Mouse (Mus musculus): Measurements from ENCODE around the gene Hjurp. TPM values are rescaled to one million over a fixed set of nuclear protein-coding genes. Genes with fewer than 3 reads are reported as not detected.

The Hjurp gene
- polyA plus RNA-seq, 2 experiments from 2014 or later, result 56.6 to 72.9 TPM

DNA sequence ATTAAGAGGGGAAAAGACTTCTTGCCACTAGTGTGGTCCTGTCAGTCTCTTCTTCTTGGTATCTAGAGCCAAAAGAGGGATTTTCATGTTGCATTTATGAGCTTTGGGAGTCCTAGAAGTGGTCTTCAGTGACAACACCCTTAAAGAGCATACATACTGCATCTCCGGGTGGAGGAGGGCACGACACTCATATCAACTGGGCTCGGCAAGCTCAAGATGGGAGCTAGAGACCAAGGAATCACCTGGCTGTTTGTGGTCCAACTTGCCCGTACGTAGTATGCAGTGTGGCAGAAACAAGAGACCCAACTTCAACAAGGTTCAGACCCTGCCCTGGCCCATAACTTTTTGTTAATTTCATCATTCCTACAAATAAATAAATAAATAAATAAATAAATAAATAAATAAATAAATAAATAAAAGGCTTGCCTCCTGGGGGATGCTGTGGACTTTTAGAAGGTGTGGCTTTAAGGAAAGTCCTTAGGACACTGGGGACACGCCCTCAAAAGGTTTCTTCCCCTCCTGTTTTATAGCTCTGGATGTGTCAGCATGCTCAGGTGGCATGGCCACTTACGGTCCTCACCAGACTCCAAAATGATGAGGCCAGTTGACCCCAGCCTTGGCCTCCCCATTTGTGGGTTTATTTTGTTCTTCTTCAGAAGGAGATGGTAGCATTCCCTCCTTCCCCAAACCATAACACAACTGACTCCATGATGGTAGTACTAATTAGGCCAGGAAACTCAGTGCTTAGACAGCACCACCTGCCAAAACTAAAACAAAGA, 20.2 kb upstream of the Hjurp start:
- ATAC-seq, result no peak

DNA sequence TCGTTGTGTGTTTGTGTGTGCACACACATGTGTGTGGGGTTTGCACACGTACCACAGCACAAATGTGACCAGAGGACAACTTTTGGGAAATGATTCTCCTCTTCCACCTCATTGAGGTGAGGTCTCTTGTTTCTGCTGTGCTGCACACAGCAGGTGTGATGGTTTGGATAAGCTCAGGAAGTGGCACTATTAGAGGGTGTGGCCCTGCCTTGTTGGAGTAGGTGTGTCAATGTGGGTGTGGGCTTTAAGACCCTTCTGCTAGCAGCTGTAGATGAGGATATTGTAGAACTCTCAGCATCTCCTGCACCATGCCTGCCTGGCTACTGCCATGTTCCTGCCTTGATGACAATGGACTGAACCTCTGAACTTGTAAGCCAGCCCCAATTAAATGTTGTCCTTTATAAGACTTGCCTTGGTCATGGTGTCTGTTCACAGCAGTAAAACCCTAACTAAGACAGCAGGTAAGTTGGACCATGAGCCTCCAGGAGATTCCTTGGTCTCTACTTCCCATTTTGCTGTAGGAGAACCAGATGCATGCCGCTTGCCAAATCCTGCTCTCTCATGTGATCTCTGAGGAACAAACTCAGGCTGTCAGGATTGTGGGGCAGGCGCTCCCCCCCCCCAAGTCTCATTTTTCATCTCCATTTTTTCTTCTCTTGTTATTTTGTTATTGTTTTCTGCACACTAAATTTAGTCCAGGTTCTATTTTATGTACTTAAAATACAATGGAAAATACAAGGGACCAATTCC, 18.9 kb upstream of the Hjurp start:
- no peak for ATAC-seq

DNA sequence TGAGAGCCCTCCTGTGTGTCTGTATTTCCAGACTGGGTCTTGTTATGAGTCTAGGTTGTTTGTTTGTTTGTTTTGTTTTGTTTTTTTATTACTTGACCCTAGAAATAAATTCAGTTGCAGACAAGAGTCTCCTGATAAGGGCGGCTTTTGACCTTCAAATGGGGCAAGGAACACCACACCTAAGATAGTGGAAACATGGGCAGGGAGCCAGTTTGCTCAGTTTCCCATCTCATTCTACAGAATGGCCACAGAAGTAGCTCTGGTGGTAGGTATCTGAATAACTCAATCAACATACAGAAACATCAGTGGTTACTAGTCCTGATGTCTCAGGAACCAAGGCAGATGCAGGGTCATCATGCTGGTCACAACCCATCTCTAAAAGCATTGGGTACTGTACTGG, 17.2 kb upstream of the Hjurp start:
- ATAC-seq, result no peak

DNA sequence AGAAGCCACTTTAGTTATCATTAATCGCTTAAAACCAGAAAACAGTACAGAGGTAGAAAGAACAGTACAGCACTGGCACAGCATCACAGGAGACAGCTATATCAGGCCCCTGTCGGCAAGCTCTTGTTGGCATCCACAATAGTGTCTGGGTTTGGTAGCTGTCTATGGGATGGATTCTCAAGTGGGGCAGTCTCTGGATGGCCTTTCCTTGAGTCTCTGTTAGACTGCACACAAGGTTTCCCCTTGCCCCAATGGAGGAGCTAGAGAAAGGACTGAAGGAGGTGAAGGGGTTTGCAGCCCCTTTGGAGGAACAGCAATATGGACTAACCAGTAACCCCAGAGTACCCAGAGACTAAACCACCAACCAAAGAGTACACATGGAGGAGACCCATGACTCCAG, 14.6 kb upstream of the Hjurp start:
- no peak for ATAC-seq

DNA sequence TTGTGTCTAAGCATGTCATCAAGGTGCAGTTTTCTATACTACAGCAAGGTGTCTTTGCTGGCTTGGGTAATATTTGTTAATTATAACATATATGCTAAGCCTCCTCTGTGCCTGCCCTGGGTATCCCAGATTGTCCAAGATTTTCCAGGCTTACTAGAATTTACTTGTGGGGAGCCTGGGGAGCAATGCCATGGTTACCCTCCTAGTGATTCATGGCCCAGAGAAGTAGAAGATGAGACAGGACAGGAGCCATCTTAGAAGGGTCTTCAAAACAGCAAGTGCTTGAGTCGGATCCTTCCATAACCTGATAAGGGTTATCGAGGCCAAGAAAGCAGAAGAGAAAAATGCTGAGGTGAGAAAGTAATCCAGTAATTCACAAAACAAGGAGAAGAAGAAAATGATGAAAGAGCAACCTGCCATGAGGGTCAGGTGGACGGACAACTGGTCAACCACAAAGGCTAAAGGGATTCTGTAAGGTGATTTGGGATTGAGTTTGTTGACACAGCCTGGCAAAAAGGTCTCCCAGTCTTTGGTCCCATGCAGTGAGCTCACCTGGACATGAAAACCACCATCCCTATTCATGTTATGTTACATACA, 14.1 kb upstream of the Hjurp start:
- ATAC-seq, result no peak

DNA sequence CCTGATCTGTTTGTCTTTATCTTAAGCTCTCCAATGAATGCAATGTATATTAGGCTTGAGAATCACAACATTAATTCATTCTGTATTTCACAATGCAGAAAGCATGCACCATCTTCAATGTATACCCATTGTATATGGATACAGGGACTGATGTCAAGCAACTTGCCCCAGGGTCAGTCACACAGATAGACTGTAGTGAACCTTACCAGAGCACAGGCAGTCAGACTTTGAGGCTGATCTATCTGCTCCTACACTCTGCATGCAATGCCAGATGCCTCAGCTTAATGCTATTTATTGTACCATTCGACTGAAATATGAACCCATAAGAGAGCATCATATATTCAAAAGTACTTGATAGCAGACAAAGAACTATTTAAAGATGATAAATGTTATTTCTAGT, 13.1 kb upstream of the Hjurp start:
- no peak for ATAC-seq

DNA sequence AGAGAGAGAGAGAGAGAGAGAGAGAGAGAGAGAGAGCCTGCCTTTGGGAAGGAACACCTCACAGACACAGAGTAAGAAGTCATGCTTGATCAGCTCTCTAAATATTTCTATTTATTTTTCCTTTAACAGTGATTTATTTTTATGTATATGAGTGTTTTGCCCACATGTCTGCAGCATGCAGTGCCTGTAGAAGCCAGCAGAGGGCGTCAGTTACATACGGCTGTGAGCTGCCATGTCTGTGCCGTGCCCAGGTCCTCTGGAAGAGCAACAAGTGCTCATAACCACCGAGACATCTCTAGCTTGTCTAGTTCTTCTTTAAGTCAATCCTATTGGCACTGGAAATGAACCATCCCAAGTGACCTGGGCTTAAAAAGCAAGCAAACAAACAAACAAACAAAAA, 12.5 kb upstream of the Hjurp start:
- peak; percentile 38 for ATAC-seq

DNA sequence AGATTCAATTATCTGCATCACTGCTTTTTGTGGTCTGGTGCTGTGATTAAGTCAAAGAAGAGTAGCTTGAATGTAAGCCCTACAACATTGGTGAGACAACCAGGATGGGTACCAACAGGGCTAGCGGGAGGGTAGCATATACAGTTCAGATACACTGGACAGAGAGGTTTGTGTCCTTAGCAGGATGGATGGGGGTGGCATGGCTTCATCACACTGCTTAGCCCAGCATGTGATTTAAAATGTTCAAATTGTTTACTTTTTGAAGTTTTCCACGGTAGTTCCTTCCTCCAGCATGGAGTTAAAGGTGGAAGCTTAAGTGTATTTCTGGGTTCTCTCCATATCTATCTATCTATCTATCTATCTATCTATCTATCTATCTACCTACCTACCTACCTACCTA, 11.7 kb upstream of the Hjurp start:
- ATAC-seq, result no peak

DNA sequence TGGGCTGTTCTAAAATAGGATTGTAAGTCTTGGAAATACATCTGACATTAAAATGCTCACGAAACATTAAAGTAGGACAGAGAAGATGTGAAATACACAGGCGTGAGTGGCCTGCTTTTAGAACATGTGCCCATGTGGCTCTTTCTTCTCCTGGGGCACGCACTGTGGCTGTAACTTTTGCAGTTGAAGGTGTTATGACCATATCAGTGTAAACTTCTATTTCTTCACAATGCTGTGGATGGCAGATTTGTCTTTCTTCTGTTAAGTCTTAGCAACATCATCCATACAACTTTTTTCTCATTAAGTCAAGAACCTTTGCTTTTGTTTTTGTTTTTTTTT, 11.3 kb upstream of the Hjurp start:
- no peak for ATAC-seq

DNA sequence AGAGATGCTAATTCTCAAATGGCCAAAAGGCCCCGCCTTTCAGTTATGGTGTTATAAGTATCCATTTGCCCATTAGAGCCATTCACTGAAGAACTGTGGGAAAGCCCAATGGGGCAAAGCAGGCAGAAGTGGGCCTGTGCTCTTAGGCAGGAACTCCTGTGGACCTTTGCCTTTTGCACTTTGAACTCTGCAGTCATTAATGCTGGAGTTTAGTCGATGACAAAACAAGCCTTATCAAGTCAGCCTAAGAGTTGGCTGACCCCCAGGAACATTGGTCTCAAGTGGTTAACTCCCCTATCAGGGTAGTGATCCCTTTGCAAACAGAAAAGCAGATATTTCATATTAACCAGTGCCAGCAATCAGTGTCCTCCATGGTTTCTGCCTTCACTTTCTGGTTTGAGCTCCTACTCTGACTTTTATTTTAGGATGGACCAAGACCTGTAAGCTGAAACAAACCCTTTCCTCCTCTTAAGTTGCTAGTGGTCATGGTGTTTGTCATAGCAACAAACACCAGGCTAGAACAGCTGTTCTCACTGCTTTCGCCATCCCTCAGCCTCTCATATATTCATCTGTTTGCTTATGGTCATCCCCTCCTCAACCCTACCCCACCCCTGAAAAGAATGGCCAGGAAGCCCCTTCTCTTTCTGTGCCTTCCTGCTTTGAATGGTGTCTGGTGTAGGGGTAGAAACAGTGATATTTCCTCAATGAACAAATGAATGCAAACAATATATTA, 10.8 kb upstream of the Hjurp start:
- no peak for ATAC-seq

DNA sequence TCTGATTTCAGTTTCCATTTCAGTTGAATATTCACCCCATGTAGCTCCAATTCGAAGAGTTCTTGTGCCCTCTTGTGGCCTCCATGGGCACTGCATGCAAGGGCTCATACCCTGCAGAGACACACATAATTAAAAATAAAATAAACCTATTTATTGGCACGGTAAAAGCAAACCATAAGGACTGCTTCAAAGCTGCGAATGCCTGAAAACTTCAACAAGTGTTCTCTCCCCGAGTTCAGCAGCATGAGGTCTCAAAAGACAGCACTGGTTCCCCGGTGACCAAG, 10.2 kb upstream of the Hjurp start:
- peak; percentile 66 for ATAC-seq

DNA sequence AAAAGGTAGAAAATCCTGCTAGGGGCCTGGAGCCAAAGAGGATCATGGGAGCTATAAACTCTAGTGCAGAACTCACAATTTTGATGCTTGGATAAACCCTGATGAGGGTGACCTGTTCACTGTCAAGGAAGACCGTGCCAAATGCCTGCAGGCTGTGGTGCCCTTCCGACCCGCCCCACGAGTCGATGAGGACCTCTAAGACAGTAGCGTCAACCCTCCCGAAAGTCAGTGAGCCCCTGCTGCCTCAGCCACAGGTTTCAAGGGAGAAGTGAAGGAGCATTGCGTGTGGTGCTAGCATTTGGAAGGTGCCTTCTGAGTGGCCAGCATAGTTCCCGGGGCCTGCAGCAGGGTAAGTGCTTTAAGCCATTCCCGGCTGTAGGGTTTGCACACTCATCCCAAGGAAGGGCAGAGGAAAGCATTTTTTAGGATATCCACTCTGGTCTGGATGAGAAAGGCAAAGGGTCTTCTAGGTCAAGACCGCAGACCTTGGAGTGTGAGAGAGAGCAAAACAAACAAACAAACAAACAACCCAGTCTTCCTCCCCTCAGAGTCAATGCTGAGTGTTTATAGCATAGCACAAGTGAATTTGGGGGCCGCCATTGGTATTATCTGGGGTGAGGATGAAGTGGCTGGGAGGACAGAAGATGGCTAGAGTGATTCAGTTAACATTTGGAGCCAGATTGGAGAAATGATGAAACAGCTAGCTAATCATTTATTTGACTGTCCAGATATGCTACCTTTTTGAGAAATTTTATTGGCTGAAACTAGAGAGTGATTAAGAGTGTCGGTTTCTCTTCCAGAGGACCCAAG, 9.7 kb upstream of the Hjurp start:
- peak; percentile 2 for ATAC-seq

DNA sequence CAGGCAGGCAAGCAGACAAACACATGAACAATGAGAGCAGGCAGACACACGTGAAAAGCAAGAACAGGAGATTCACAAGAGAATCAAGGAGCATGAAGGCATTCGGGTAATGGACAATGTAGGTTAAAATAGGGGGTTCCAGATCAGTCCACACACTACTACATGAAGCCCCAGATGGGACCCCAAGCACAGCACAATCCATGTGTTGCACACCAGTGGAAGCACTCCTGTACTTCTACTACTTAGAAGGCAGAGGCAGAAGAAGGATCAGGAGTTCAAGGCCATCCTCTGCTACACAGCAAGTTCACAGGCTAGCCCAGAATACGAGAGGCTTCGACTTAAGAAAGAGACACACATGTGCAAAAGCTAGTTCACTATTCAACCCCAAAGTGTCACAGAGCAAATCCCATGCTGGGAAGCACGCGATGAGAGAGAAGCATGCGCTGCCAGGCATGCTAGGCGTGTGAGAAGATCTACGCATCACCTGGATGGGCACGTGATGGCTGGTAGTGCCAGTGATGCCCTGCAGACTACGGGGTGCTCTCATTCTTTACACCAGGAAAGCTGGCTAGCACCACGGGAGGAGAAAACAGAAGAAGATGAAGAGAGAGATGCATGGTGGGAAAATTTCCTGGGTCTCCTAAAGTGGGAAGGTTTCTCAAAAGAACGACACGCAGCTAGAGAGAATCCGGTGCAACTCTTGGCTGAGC, 8.9 kb upstream of the Hjurp start:
- no peak for ATAC-seq

DNA sequence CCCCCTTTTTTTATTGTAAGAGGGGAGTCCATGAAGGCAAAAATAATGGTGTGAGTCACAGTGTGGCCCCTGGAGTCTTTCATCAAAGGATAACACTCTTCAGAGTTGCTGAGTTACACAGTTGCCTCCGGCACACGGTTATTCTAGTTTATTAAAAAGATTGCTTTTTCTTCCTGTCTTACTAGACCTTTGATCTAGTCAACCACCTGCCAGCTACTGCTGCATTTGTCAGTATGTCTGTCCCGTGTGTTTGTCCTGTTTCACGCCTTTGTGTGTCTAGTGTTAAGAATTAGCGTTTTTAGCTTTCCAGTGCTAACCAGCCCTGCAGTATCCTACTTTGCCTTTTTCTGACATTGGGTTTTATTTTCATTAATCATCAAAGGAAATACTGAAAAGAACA, 8.2 kb upstream of the Hjurp start:
- ATAC-seq, result no peak

DNA sequence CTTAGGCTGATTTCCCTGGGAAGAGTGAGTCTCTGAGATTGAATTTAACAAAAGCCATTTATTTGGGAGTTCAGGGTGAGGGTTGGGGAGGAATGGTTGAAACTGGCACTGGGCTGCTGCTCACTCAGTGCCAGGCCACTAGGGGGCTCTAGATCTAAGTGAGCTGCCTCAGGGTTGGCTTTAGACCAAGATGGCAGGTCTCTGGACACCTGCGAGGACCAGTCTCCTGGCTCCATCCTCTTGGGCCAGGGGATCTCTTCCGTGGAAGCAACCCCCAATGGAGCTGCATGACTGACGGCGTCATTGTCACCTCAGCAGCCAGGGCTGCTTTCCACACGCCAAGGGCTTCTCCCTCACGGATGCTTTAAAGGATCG, 7.5 kb upstream of the Hjurp start:
- no peak for ATAC-seq

DNA sequence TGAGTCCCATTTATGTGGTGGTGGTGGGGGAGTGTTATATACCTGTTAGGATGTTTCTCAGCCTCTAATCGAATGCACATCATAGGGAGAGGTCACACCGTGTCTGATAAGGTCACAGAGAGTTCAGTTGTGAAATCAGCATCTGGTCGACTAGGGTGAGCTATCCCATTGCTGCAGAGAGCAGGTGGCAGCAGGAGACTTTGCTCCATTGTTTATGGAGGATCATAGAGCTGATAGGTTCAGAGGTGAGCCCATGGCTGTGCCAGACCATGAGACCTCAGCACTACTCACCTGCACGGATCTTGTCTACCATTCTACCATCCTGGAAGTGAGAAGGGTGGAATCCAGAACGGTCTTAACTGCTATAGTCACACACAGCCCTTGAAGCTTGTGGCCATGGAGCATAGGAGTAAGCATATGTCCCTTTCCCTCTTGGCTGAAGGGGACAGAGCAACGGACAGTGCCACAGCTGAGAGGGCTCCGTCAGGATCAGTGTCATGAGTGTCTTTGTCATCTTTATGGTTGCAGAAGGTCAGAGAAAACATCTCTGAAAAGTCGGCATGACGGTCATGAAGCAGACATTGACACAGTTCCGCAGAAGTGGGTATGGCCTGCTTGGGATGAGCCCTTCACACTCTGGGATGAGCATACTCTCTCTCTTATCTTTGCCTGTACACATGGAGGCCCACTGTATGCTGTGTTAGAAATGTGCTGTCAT, 7.0 kb upstream of the Hjurp start:
- no peak for ATAC-seq

DNA sequence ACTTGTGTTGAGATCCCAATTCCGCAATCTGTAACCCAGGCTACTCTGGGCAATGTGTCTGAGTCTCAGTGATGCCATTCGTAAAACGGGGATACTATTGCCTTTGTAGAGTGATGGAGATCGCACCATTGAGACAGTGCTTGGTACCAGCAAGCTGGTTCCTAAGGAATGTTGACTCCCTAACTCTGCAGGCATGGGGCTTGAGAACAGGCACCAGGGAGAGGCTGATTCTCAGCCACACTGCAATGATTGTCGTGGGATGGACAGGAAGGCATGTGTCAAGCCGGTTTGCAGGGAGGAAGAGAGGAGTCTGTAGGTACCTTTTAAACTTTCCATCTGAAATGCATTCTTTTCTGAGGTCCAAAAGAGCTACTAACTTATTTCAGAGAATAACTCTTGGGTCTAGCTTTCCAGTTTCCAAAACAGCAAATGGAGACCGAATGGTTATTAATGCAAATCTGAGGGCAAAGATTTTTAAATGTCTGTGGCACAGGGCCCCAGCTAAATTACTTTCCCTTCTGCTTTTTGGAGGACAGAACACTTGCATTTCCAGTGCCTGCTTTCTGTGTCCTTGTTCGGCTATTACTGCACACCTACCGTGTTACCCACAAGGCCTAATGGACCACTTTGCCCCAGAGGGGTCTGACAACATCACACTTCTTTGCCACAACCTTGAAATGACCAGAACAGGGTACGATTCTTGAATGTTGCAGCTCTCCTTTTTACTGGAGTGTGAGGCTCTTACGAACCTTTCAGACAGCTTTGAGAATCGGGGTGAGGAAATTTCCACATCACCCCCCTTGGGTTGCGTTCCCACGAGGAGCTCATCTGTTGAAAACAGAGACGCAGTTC, 6.2 kb upstream of the Hjurp start:
- no peak for ATAC-seq

DNA sequence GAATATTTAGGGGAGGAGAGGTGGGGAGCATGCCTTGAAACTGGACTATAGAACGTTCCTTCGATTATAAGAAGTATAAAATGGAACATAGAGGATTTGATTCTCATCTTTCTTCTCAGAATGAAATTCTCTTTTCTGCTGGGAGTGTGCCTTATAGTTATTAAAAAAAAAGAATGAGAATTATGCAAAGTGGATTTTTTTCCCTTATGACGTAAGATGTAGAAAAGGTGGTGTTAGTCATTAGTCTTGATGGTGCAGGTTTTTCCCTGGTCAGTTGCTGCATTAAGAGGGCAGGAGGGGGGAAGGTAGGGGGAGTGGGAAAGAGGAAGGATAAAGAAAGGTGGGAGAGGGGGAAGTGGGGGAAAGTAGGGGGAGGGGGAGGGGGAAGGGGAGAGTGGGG, 4.9 kb upstream of the Hjurp start:
- no peak for ATAC-seq

DNA sequence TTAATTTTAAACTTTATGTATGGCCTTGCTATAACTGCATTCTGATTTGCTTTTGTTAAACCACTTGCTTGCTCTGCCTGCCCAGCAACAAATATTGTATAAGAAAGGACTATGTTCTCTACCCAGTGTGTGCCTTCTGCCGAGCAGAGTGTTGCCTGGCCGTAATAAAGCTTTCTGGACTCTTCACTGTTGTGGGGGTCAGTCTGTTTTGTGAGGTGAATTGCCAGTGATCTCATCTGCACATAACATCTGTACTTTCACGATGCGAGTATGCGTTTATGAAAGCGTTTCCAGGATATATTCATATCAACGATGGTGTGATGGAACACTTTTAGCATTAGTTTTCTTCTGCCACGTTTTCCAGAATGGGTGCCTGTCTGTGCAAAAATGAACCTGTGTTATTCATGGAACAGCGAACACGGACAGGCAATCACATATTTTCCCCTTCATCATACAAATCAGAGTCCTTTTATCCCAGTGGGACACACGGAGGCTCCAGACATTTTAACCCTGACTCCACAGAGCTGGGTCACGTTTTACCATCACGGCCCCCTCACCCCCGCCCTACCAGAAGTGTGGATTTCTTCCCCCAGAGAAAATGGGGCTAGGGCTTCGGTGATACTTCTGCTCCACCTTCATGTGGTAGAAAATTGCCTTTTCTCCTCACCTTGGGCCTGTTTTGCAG, 2.7 kb upstream of the Hjurp start:
- no peak for ATAC-seq

Measured in CD4-positive, CD25-positive, alpha-beta regulatory T cell, adult 4 months (primary cell).